Mouse (Mus musculus) adipocyte (in vitro differentiated cells): ENCODE measurements around the gene Cnn3.

ENCODE experiments used
- DNase-seq: peaks from one replicate; pipeline ENCODE4 v3.0.0-alpha.2; 2016; ENCODE audit warnings: low spot score

Cnn3 gene

GRCm38 (mm10) chr3:121492026-121492425, 65.7 kb downstream of the Cnn3 start:
- no peak for DNase-seq

GRCm38 (mm10) chr3:121493997-121494421, 67.7 kb downstream of the Cnn3 start:
- DNase-seq, result peak; percentile 58

- DNase-seq, result peak; percentile 79
These were observed 73.9 kb downstream of the Cnn3 start for GRCm38 (mm10) chr3:121500225-121500624.

GRCm38 (mm10) chr3:121500734-121501133, 74.4 kb downstream of the Cnn3 start:
- no peak for DNase-seq

- DNase-seq, result no peak
These were observed 78.7 kb downstream of the Cnn3 start for GRCm38 (mm10) chr3:121504927-121505487.

- DNase-seq, result no peak
These were observed 79.9 kb downstream of the Cnn3 start for GRCm38 (mm10) chr3:121506175-121506574.

- no peak for DNase-seq
These were observed 80.5 kb downstream of the Cnn3 start for GRCm38 (mm10) chr3:121506756-121507155.

GRCm38 (mm10) chr3:121507678-121508077, 81.4 kb downstream of the Cnn3 start:
- DNase-seq, result no peak
